Mouse (Mus musculus): Measurements from ENCODE around the gene Gm438. TPM values are rescaled to one million over a fixed set of nuclear protein-coding genes. Genes with fewer than 3 reads are reported as not detected.
"Not testable (repeated sequence)": the region's sequence is repeated elsewhere in the genome, so short reads cannot be mapped to it uniquely, and the experiment has no call there.

Gene Gm438
- not detected in 2 replicates for polyA plus RNA-seq (2011; ENCODE audit: insufficient read depth, insufficient read length, low replicate concordance, missing spikeins)

- Histone ChIP-seq H3K4me3 (replicated peaks; ENCODE audit: control insufficient read depth, low read depth, low read length) (no peak within 1 kb of the TSS), H3K4me1 (ENCODE audit: control insufficient read depth, insufficient read depth, low read length) (no peaks in the 10 kb centered on the region), H3K27ac (ENCODE audit: control insufficient read depth, insufficient read depth, low read depth, low read length, poor library complexity) (no peak within 1 kb of the TSS)
- TF ChIP-seq CTCF (IDR thresholded peaks at IDR 0.05; ENCODE audit: control insufficient read depth, insufficient read depth, low read length) = no peak
- TF ChIP-seq POLR2A (IDR thresholded peaks at IDR 0.05; ENCODE audit: borderline replicate concordance, control insufficient read depth, low read depth, low read length) = no peak
Measured at GRCm38 (mm10) chr4:144786483-144786882, at the start of gene Gm438. Gm438 (minus strand) TSS chr4:144786583.

GRCm38 (mm10) chr4:144824706-144825105, 38.3 kb upstream of the Gm438 start:
- TF ChIP-seq POLR2A (IDR thresholded peaks at IDR 0.05; ENCODE audit: borderline replicate concordance, control insufficient read depth, low read depth, low read length) = no peak
- TF ChIP-seq CTCF (IDR thresholded peaks at IDR 0.05; ENCODE audit: control insufficient read depth, insufficient read depth, low read length) = no peak
- Histone ChIP-seq H3K4me3 (replicated peaks; ENCODE audit: control insufficient read depth, low read depth, low read length) (no peak overlapping the region), H3K4me1 (ENCODE audit: control insufficient read depth, insufficient read depth, low read length) (no peaks in the 10 kb centered on the region), H3K27ac (ENCODE audit: control insufficient read depth, insufficient read depth, low read depth, low read length, poor library complexity) (no peak overlapping the region)
- 70% methylated on average over 2 of the region's 2 CpGs for WGBS

- TF ChIP-seq POLR2A (IDR thresholded peaks at IDR 0.05; ENCODE audit: borderline replicate concordance, control insufficient read depth, low read depth, low read length) = no peak
- no peak for TF ChIP-seq CTCF (IDR thresholded peaks at IDR 0.05; ENCODE audit: control insufficient read depth, insufficient read depth, low read length)
- WGBS = 83% methylated on average over 2 of the region's 2 CpGs
- H3K4me1 ChIP-seq (ENCODE audit: control insufficient read depth, insufficient read depth, low read length) = no peaks in the 10 kb centered on the region
- H3K4me3 ChIP-seq (replicated peaks; ENCODE audit: control insufficient read depth, low read depth, low read length) = no peak overlapping the region
- no peak overlapping the region for H3K27ac ChIP-seq (ENCODE audit: control insufficient read depth, insufficient read depth, low read depth, low read length, poor library complexity)
Measured at GRCm38 (mm10) chr4:144823996-144824395, 37.6 kb upstream of the Gm438 start.

GRCm38 (mm10) chr4:144807135-144807534, 20.8 kb upstream of the Gm438 start:
- H3K4me1 ChIP-seq (ENCODE audit: control insufficient read depth, insufficient read depth, low read length); H3K27ac ChIP-seq (ENCODE audit: control insufficient read depth, insufficient read depth, low read depth, low read length, poor library complexity); H3K4me3 ChIP-seq (replicated peaks; ENCODE audit: control insufficient read depth, low read depth, low read length): not testable (repeated sequence)
- WGBS = 57% methylated on average over 5 of the region's 5 CpGs

GRCm38 (mm10) chr4:144803633-144804032, 17.2 kb upstream of the Gm438 start:
- WGBS = 70% methylated on average over 3 of the region's 3 CpGs
- TF ChIP-seq CTCF (IDR thresholded peaks at IDR 0.05; ENCODE audit: control insufficient read depth, insufficient read depth, low read length) (no peak), POLR2A (IDR thresholded peaks at IDR 0.05; ENCODE audit: borderline replicate concordance, control insufficient read depth, low read depth, low read length) (no peak)
- Histone ChIP-seq H3K4me1 (ENCODE audit: control insufficient read depth, insufficient read depth, low read length) (no peaks in the 10 kb centered on the region), H3K27ac (ENCODE audit: control insufficient read depth, insufficient read depth, low read depth, low read length, poor library complexity) (no peak overlapping the region), H3K4me3 (replicated peaks; ENCODE audit: control insufficient read depth, low read depth, low read length) (no peak overlapping the region)

GRCm38 (mm10) chr4:144790141-144790540, 3.8 kb upstream of the Gm438 start:
- H3K4me1 ChIP-seq (ENCODE audit: control insufficient read depth, insufficient read depth, low read length) = no peaks in the 10 kb centered on the region
- TF ChIP-seq POLR2A (IDR thresholded peaks at IDR 0.05; ENCODE audit: borderline replicate concordance, control insufficient read depth, low read depth, low read length) = no peak
- no peak for TF ChIP-seq CTCF (IDR thresholded peaks at IDR 0.05; ENCODE audit: control insufficient read depth, insufficient read depth, low read length)
- H3K27ac ChIP-seq (ENCODE audit: control insufficient read depth, insufficient read depth, low read depth, low read length, poor library complexity) = no peak overlapping the region
- WGBS = 61% methylated on average over 1 of the region's 1 CpGs
- no peak overlapping the region for H3K4me3 ChIP-seq (replicated peaks; ENCODE audit: control insufficient read depth, low read depth, low read length)

- H3K27ac ChIP-seq (ENCODE audit: control insufficient read depth, insufficient read depth, low read depth, low read length, poor library complexity) = no peak overlapping the region
- no peak for TF ChIP-seq POLR2A (IDR thresholded peaks at IDR 0.05; ENCODE audit: borderline replicate concordance, control insufficient read depth, low read depth, low read length)
- no peak for TF ChIP-seq CTCF (IDR thresholded peaks at IDR 0.05; ENCODE audit: control insufficient read depth, insufficient read depth, low read length)
Measured at GRCm38 (mm10) chr4:144782476-144783197, 3.7 kb downstream of the Gm438 start.

GRCm38 (mm10) chr4:144765722-144766121, 20.7 kb downstream of the Gm438 start:
- no peak for TF ChIP-seq CTCF (IDR thresholded peaks at IDR 0.05; ENCODE audit: control insufficient read depth, insufficient read depth, low read length)
- TF ChIP-seq POLR2A (IDR thresholded peaks at IDR 0.05; ENCODE audit: borderline replicate concordance, control insufficient read depth, low read depth, low read length) = no peak
- WGBS = 19% methylated on average over 2 of the region's 2 CpGs
- Histone ChIP-seq H3K27ac (ENCODE audit: control insufficient read depth, insufficient read depth, low read depth, low read length, poor library complexity) (no peak overlapping the region), H3K4me1 (ENCODE audit: control insufficient read depth, insufficient read depth, low read length) (no peaks in the 10 kb centered on the region), H3K4me3 (replicated peaks; ENCODE audit: control insufficient read depth, low read depth, low read length) (no peak overlapping the region)

More at GRCm38 (mm10) chr4:144782476-144783197, 3.7 kb downstream of the Gm438 start:
- 70% methylated on average over 3 of the region's 3 CpGs for WGBS
- H3K4me3 ChIP-seq (replicated peaks; ENCODE audit: control insufficient read depth, low read depth, low read length) = no peak overlapping the region
- H3K4me1 ChIP-seq (ENCODE audit: control insufficient read depth, insufficient read depth, low read length) = no peaks in the 10 kb centered on the region

- H3K4me1 ChIP-seq (ENCODE audit: control insufficient read depth, insufficient read depth, low read length) = no peaks in the 10 kb centered on the region
- WGBS = 23% methylated on average over 1 of the region's 1 CpGs
- H3K4me3 ChIP-seq (replicated peaks; ENCODE audit: control insufficient read depth, low read depth, low read length) = no peak overlapping the region
- TF ChIP-seq POLR2A (IDR thresholded peaks at IDR 0.05; ENCODE audit: borderline replicate concordance, control insufficient read depth, low read depth, low read length) (no peak), CTCF (IDR thresholded peaks at IDR 0.05; ENCODE audit: control insufficient read depth, insufficient read depth, low read length) (no peak)
- no peak overlapping the region for H3K27ac ChIP-seq (ENCODE audit: control insufficient read depth, insufficient read depth, low read depth, low read length, poor library complexity)
Measured at GRCm38 (mm10) chr4:144749139-144749538, 37.2 kb downstream of the Gm438 start.

Other genes starting within 250 kb of the Gm438 start
- gene Gm13124, start 221.4 kb downstream of the Gm438 start, polyA plus RNA-seq (2011; ENCODE audit: insufficient read depth, insufficient read length, low replicate concordance, missing spikeins) = not detected in 2 replicates
- gene Aadacl4, start 172.9 kb downstream of the Gm438 start, polyA plus RNA-seq (2011; ENCODE audit: insufficient read depth, insufficient read length, low replicate concordance, missing spikeins) = not detected in 2 replicates
- not detected in 2 replicates for gene Gm436, start 100.2 kb downstream of the Gm438 start, polyA plus RNA-seq (2011; ENCODE audit: insufficient read depth, insufficient read length, low replicate concordance, missing spikeins)
- gene Gm13178, start 65.2 kb downstream of the Gm438 start, polyA plus RNA-seq (2011; ENCODE audit: insufficient read depth, insufficient read length, low replicate concordance, missing spikeins) = not detected in 2 replicates
- 24.5 and 58.7 TPM in 2 replicates for gene Dhrs3, start 106.2 kb upstream of the Gm438 start, polyA plus RNA-seq (2011; ENCODE audit: insufficient read depth, insufficient read length, low replicate concordance, missing spikeins)

Measured in bone marrow, adult 2 months (tissue).